Mouse (Mus musculus) embryonic stem cell, embryonic (primary cell): Measurements from ENCODE around the gene Gucy2c.

ENCODE experiments used
- CTCF ChIA-PET, 4 experiments: fragments of 300-600 bp in 2 of 4; fragments of 350-600 bp in 2 of 4; sonication (Branson Sonifier 250); formaldehyde crosslinking; loops; one replicate each; lab custom pipeline; 2022; ENCODE audit warnings: inconsistent platforms in 2 of 4; lab: Charles Lee
- POLR2A ChIA-PET, 4 experiments: fragments of 300-600 bp in 2 of 4; fragments of 350-600 bp in 2 of 4; sonication (Branson Sonifier 250); formaldehyde crosslinking; loops; one replicate each; lab custom pipeline; 2022; ENCODE audit warnings: antibody characterized with exemption in 4 of 4, inconsistent platforms in 1 of 4; lab: Charles Lee

The Gucy2c gene

GRCm38 (mm10) chr6:136662063-136662462 lies 119.5 kb downstream of the Gucy2c start:
- CTCF ChIA-PET: interaction anchor here in 2 of 4 experiments (0.5 to 1.0 kb wide), 3 partner anchors 21 to 268 kb away, joined by 3 read pairs; no protein-coding TSS in a partner anchor
- POLR2A ChIA-PET: interaction anchor here in 2 of 4 experiments (0.7 to 1.5 kb wide), 9 partner anchors 10 to 244 kb away, joined by 3 to 10 read pairs (median 3); partner anchors contain the start of gene Hist4h4 (in 2 of the 2)

GRCm38 (mm10) chr6:136661706-136662016 lies 119.9 kb downstream of the Gucy2c start, which contains the start of gene Plbd1:
TSS of gene Plbd1 (minus strand) at chr6:136661928.
- POLR2A ChIA-PET: interaction anchor here in 2 of 4 experiments (0.8 to 2.0 kb wide), 8 partner anchors 10 to 244 kb away, joined by 3 to 10 read pairs (median 4); partner anchors contain the start of gene Hist4h4 (in 2 of the 2)
- CTCF ChIA-PET: interaction anchor here in 3 of 4 experiments (0.7 to 1.0 kb wide), 3 partner anchors 22 to 30 kb away, joined by 3 read pairs; no protein-coding TSS in a partner anchor

GRCm38 (mm10) chr6:136660831-136661705 lies 120.5 kb downstream of the Gucy2c start:
- POLR2A ChIA-PET: interaction anchor here in 3 of 4 experiments (0.6 to 2.0 kb wide), 12 partner anchors 7 to 143 kb away, joined by 3 to 10 read pairs (median 4); partner anchors contain the start of gene Hist4h4 (in 1 of the 3)

GRCm38 (mm10) chr6:136659226-136659625 lies 122.3 kb downstream of the Gucy2c start:
- ChIA-PET POLR2A (interaction anchor here in 2 of 4 experiments (0.9 to 1.6 kb wide), 2 partner anchors 145 to 149 kb away, joined by 4 to 7 read pairs; partner anchors contain the start of genes H2afj (in 1 of the 2) and Hist4h4 (in 1 of the 2)), CTCF (no interaction called here)

More at GRCm38 (mm10) chr6:136660831-136661705, 120.5 kb downstream of the Gucy2c start:
- CTCF ChIA-PET: interaction anchor here in 3 of 4 experiments (0.7 to 1.0 kb wide), 4 partner anchors 22 to 147 kb away, joined by 3 read pairs; partner anchors contain the start of gene H2afj (in 1 of the 3)

- POLR2A ChIA-PET: no interaction called here
- CTCF ChIA-PET: no interaction called here
Measured at GRCm38 (mm10) chr6:136658303-136658702, 123.3 kb downstream of the Gucy2c start.

- ChIA-PET POLR2A (interaction anchor here in 3 of 4 experiments (0.6 to 1.6 kb wide), 5 partner anchors 9 to 345 kb away, joined by 3 to 5 read pairs (median 5); partner anchors contain the start of gene Wbp11 (in 1 of the 3)), CTCF (interaction anchor here in 1 of 4 experiments (0.6 kb wide), 1 partner anchor 349 kb away, joined by 3 read pairs; no protein-coding TSS in a partner anchor)
Measured at GRCm38 (mm10) chr6:136655786-136656185, 125.8 kb downstream of the Gucy2c start.

GRCm38 (mm10) chr6:136654470-136654869 lies 127.1 kb downstream of the Gucy2c start:
- ChIA-PET CTCF (interaction anchor here in 3 of 4 experiments (0.6 to 0.7 kb wide), 3 partner anchors 34 to 65 kb away, joined by 3 to 4 read pairs (median 3); no protein-coding TSS in a partner anchor), POLR2A (interaction anchor here in 2 of 4 experiments (0.6 to 1.7 kb wide), 4 partner anchors 8 to 149 kb away, joined by 3 to 5 read pairs (median 4); no protein-coding TSS in a partner anchor)

GRCm38 (mm10) chr6:136653331-136653730 lies 128.2 kb downstream of the Gucy2c start:
- CTCF ChIA-PET: no interaction called here
- POLR2A ChIA-PET: interaction anchor here in 1 of 4 experiments (1.2 to 1.7 kb wide), 2 partner anchors 37 to 150 kb away, joined by 3 to 4 read pairs; no protein-coding TSS in a partner anchor

GRCm38 (mm10) chr6:136650664-136651063 lies 130.9 kb downstream of the Gucy2c start:
- ChIA-PET POLR2A (interaction anchor here in 2 of 4 experiments (0.5 to 2.8 kb wide), 5 partner anchors 33 to 361 kb away, joined by 3 to 11 read pairs (median 4); partner anchors contain the start of gene Hist4h4 (in 2 of the 2)), CTCF (no interaction called here)

GRCm38 (mm10) chr6:136647455-136647861 lies 134.1 kb downstream of the Gucy2c start:
- ChIA-PET CTCF (interaction anchor here (0.5 to 2.1 kb wide), 4 partner anchors 43 to 172 kb away, joined by 3 to 7 read pairs (median 6); partner anchors contain the start of gene Hist4h4 (in 1 of the 4)), POLR2A (interaction anchor here in 2 of 4 experiments (0.7 to 4.0 kb wide), 9 partner anchors 13 to 283 kb away, joined by 3 to 19 read pairs (median 4); partner anchors contain the start of genes Hist4h4 (in 2 of the 2), H2afj (in 1 of the 2) and Plbd1 (in 1 of the 2))
